Mouse (Mus musculus) embryonic stem cell, embryonic (primary cell): ENCODE measurements around the gene Pla2g3.

Source experiments
- CTCF ChIA-PET, 4 experiments: fragments of 300-600 bp in 2 of 4; fragments of 350-600 bp in 2 of 4; sonication (Branson Sonifier 250); formaldehyde crosslinking; loops; one replicate each; lab custom pipeline; 2022; ENCODE audit warnings: inconsistent platforms in 2 of 4; lab: Charles Lee
- POLR2A ChIA-PET, 4 experiments: fragments of 300-600 bp in 2 of 4; fragments of 350-600 bp in 2 of 4; sonication (Branson Sonifier 250); formaldehyde crosslinking; loops; one replicate each; lab custom pipeline; 2022; ENCODE audit warnings: antibody characterized with exemption in 4 of 4, inconsistent platforms in 1 of 4; lab: Charles Lee

Gene Pla2g3

DNA sequence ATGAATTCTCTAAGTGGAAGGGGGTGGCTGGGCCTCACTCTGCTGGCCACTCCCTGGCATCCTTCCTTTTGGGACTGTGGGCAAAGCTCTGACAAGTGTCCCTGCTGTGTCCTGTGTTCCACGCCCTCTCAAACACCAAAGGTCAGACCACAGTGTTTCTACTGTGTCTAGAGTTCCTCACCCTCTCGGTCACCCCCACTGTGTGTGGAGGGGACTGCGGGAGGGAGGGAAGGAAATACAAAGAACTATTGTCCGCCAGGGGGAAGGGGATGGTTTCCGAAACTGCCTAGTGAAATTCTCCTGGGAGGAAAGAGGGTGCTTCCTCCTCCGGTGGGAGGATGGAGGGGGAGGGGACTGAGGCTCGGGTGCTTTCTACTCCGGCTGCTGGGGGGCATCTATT is 46.9 kb downstream of the Pla2g3 start:
- CTCF ChIA-PET = interaction anchor here (0.5 to 3.3 kb wide), 80 partner anchors 8 to 386 kb away, joined by 3 to 20 read pairs (median 4); partner anchors contain the start of genes Morc2a (in 2 of the 4), Slc35e4 (in 2 of the 4) and Selenom (in 1 of the 4)

DNA sequence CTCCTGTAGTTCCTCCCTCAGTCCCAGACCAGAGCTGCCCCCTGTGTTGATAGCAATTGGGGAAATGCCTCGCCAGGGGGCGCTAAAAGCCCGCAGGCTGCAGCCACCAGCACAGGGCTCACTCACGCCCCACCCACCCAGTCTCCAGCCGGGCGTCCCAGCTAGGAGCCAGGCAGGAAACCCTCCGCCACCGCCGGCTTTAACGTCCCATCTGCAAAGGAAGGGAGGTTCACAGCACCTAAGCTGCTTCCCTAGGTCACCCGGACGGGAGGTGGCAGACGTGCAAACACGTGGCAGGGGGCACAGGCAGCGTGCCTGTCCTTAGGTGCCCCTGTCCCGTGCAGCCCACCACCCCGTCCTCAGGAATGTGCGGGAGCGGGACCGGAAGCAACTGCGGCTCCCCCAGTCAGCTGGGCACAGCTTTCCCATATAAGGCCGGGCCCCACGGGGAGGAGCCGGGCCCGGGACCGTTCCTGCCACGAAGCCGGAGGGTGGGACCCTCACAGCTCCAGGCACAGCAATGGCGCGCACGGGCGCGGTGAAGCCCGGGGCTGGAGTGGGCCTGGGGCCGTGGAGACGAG is 47.4 kb downstream of the Pla2g3 start:
- POLR2A ChIA-PET = interaction anchor here (0.6 to 7.0 kb wide), 60 partner anchors 9 to 428 kb away, joined by 3 to 80 read pairs (median 4); partner anchors contain the start of genes Morc2a (in 4 of the 4), Selenom (in 2 of the 4), Pes1 (in 1 of the 4) and Pik3ip1 (in 1 of the 4)

More for the DNA sequence above, 46.9 kb downstream of the Pla2g3 start:
- POLR2A ChIA-PET = interaction anchor here (0.6 to 7.0 kb wide), 58 partner anchors 8 to 429 kb away, joined by 3 to 80 read pairs (median 4); partner anchors contain the start of genes Morc2a (in 4 of the 4), Selenom (in 2 of the 4), Pes1 (in 1 of the 4) and Pik3ip1 (in 1 of the 4)

DNA sequence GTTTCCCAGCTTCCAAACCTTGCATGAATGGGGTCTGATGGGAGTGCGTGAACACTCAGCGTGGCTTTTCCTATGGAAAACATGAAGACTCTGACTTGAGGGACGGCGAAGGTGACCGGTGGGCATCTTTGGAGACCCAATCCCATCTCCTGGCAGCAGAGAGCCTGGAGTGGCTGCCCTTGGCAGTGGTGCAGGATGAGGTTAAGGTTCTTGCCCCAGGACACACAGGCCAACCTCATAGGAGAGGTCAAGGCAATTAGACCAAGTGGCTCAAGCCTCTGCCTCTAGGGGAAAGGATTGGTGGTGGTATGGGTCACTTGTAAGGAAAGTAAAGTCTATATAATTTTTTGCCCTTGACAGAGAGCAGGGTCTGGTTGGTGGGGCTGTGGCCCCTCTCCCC is 48.0 kb downstream of the Pla2g3 start:
- POLR2A ChIA-PET = interaction anchor here (0.7 to 7.0 kb wide), 44 partner anchors 8 to 428 kb away, joined by 3 to 80 read pairs (median 5); partner anchors contain the start of genes Morc2a (in 4 of the 4), Selenom (in 2 of the 4), Pes1 (in 1 of the 4) and Rnf185 (in 1 of the 4)

More for the DNA sequence above, 47.4 kb downstream of the Pla2g3 start:
- CTCF ChIA-PET = interaction anchor here (0.5 to 3.3 kb wide), 89 partner anchors 8 to 385 kb away, joined by 3 to 20 read pairs (median 4); partner anchors contain the start of genes Morc2a (in 2 of the 4), Selenom (in 2 of the 4) and Slc35e4 (in 2 of the 4)

DNA sequence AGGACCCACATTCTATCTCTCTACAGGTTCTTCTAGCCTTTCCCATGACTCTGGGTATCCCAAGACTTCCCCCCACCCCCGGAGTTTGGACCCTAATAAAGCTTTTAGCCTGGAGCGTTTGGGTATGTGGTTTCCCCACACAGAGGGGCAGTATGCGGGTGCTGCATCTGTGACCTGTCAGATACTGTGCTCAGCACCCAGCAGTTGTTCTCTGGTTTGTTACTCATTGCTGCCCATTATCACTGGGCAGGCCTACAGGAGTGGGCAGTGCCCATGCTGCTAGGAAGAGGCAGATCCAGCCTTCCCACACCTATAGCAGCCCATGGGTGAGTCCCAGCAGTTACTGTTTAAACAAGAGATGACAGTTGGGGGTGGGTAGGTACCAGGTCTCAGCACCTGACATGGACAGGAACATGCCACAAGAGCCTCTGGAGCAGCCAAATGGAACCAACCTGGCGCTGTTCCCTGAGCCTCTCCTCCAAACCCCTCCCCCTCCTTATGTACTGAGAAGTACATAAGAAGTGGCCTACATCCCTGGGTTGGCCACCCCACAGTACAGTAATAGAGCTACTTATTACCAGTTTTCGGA is 48.8 kb downstream of the Pla2g3 start:
- POLR2A ChIA-PET = interaction anchor here in 3 of 4 experiments (0.7 to 7.0 kb wide), 16 partner anchors 10 to 161 kb away, joined by 3 to 80 read pairs (median 8); partner anchors contain the start of genes Morc2a (in 3 of the 3) and Rnf185 (in 1 of the 3)
- CTCF ChIA-PET = interaction anchor here (0.6 to 3.3 kb wide), 7 partner anchors 48 to 422 kb away, joined by 3 to 20 read pairs (median 4); no protein-coding TSS in a partner anchor

More for the DNA sequence above, 48.0 kb downstream of the Pla2g3 start:
- CTCF ChIA-PET = interaction anchor here (0.5 to 3.3 kb wide), 44 partner anchors 8 to 378 kb away, joined by 3 to 20 read pairs (median 4); partner anchors contain the start of genes Morc2a (in 2 of the 4), Selenom (in 2 of the 4) and Slc35e4 (in 1 of the 4)

DNA sequence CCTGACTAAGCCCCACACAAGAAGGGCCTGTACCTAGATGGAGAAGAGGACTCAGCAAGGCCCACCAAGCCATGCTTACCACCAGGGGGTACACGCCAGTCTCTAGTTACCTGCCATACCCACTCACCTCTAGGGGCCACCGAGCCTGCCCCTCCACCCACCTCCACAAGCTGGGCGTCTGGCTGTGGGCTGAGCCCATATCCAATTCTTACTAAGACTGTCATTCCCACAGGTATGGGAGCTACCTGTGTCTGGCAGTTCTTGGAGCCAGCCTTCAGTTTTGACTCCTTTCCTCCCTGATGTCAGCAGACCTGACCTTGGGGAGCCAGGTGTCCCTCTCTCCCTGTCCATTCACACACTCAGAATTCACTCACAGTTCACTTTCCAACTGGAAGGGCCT is 49.6 kb downstream of the Pla2g3 start:
- ChIA-PET CTCF (interaction anchor here in 1 of 4 experiments (0.6 kb wide), 1 partner anchor 224 kb away, joined by 3 read pairs; no protein-coding TSS in a partner anchor), POLR2A (interaction anchor here in 3 of 4 experiments (0.7 to 7.0 kb wide), 12 partner anchors 9 to 357 kb away, joined by 3 to 80 read pairs (median 4); partner anchors contain the start of genes Morc2a (in 3 of the 3), 4921536K21Rik (in 1 of the 3) and Dusp18 (in 1 of the 3))

DNA sequence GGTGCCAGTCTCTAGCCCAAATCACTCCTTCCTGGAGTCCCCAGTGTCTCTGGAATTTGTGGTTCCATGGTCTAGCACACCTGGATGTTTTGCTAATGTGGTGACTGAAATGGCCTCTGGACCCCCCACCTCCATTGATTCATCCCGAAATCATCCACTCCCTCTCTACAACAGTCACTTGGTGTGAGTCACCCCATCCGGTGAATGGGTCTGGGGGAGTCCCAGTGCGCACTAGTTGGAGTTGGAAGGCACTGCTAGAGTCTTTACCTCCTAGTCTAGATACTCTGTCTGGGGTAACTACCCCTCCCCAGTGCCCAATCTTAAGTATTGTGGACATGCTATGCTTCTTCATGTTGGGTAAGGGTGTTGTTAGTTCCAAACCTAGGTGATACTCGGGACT is 50.3 kb downstream of the Pla2g3 start:
- ChIA-PET POLR2A (interaction anchor here in 3 of 4 experiments (0.6 to 7.0 kb wide), 16 partner anchors 9 to 357 kb away, joined by 3 to 80 read pairs (median 6); partner anchors contain the start of genes Morc2a (in 3 of the 3), 4921536K21Rik (in 1 of the 3) and Dusp18 (in 1 of the 3)), CTCF (interaction anchor here in 1 of 4 experiments (0.7 kb wide), 1 partner anchor 54 kb away, joined by 3 read pairs; no protein-coding TSS in a partner anchor)

DNA sequence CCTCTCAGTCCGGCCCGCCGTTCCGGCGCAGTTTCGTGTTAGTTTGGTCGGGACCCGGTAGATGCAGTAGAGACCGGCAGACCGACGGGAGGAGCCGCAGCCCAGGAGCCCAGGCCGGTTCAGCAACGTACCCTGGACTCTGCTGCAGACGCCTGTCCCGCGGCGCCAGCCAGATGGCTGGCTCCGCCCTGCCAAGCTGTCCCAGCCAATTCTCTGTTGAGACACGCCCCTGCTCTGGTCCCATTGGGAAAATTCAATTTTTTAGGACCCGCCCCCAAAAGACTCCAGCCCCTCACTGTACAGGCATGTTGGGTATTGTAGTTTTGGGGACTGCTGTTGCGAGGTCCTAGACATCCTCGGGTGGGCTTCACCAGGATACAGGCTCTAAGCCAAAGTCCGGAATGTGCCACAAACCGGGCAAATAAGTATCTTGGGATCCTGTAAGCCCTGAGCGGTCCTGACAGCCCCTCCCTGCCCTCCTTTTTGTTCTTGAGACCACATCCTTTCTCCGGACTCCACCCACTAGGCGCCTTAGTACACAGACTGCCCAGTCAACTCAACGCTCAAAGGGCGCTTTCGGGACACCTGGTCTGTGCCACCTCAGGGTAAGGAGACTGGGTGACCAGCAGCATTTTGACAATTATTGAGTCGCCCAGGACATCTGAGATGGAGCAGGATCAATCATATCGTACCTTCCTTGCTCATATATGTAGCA is 51.2 kb downstream of the Pla2g3 start:
- ChIA-PET CTCF (interaction anchor here in 2 of 4 experiments (0.6 to 2.0 kb wide), 6 partner anchors 7 to 110 kb away, joined by 3 to 5 read pairs (median 3); partner anchors contain the start of genes Morc2a (in 1 of the 2) and Selenom (in 1 of the 2)), POLR2A (interaction anchor here in 3 of 4 experiments (0.5 to 7.0 kb wide), 38 partner anchors 8 to 425 kb away, joined by 3 to 80 read pairs (median 4); partner anchors contain the start of genes Morc2a (in 3 of the 3), Drg1 (in 1 of the 3), Osbp2 (in 1 of the 3) and Patz1 (in 1 of the 3))

DNA sequence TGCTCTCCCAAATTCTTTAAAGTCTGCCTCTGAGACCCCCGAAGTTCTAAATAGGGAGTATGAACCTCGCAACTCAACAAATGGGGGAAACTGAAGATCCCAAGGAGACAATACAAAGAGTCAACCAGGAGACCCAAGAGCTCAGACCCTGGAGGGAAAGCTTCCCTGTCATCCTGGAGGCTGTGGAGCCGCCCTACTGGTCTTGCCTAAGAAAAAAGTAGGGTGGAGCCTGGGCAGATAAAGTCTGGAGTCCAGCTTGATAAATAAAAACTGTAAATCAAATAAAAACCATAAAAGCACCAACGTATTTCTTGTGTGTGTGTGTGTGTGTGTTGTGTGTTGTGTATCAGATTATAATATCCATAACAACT is 51.7 kb downstream of the Pla2g3 start:
- POLR2A ChIA-PET = interaction anchor here in 3 of 4 experiments (0.7 to 7.0 kb wide), 19 partner anchors 7 to 424 kb away, joined by 3 to 80 read pairs (median 4); partner anchors contain the start of genes Morc2a (in 3 of the 3), Drg1 (in 1 of the 3), Pes1 (in 1 of the 3) and Rnf185 (in 1 of the 3)
- CTCF ChIA-PET = interaction anchor here in 3 of 4 experiments (0.6 to 2.0 kb wide), 5 partner anchors 8 to 109 kb away, joined by 3 to 5 read pairs (median 3); partner anchors contain the start of genes Morc2a (in 1 of the 3) and Selenom (in 1 of the 3)

DNA sequence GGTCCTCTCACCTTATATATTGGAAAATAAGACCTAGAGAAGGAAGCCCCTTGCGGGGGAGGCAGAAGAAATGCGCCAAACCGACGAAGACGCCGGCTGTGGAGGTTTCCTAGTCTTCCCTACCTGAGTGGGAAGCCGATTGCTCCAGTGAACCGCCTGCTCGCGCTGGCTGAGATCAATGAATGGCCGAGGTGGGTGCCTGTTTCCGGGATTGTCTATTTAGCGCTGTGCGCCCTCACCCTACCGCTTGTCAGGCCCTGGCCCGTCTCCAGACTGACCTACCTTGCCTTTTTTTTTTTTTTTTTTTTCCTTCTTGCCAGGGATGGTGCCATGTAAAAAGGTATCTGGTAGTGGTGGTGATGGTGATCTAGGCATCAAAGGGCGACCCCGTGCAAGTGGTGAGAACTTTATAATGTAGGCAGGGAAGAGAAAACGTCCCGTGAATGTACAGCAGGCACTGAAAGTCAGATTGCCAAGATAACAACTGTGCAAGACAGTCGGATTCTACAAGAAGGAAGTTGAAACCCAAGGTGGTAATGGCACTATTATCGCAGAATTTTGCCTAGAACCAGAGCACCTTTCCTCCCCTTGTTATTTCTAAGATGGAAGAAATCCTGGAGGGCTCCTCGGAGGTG is 52.5 kb downstream of the Pla2g3 start, which contains the start of gene Smtn:
Smtn (minus strand) TSS at position 162 of the 635 bp plus-strand sequence.
- POLR2A ChIA-PET = interaction anchor here in 3 of 4 experiments (1.0 to 7.0 kb wide), 11 partner anchors 7 to 108 kb away, joined by 3 to 80 read pairs (median 5); partner anchors contain the start of genes Morc2a (in 3 of the 3) and Rnf185 (in 1 of the 3)
- CTCF ChIA-PET = interaction anchor here in 3 of 4 experiments (0.6 to 2.0 kb wide), 4 partner anchors 7 to 56 kb away, joined by 3 to 5 read pairs (median 3); partner anchors contain the start of gene Selenom (in 1 of the 3)

DNA sequence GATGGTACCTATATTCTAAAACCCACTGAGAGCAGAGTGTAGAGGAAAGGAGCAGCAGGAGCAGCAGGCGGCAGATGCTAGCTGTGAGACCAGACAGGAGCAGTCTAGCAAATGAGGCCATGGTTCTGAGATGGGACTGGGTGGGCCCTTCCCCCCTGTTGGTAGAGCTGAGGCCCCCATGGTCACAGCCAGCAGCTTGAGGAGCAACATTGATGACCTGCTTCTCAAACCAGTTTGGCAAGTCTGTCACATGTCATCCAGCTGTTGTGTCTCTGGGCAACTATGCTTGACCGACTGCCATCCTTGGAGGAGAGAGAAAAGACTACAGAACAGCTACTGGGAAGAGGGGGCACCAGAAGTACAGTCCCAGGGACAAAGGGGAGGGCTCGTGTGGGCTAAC is 53.8 kb downstream of the Pla2g3 start:
- POLR2A ChIA-PET = interaction anchor here in 2 of 4 experiments (0.5 to 2.0 kb wide), 6 partner anchors 10 to 276 kb away, joined by 3 to 11 read pairs (median 3); partner anchors contain the start of genes Morc2a (in 2 of the 2) and Drg1 (in 1 of the 2)
- CTCF ChIA-PET = no interaction called here

DNA sequence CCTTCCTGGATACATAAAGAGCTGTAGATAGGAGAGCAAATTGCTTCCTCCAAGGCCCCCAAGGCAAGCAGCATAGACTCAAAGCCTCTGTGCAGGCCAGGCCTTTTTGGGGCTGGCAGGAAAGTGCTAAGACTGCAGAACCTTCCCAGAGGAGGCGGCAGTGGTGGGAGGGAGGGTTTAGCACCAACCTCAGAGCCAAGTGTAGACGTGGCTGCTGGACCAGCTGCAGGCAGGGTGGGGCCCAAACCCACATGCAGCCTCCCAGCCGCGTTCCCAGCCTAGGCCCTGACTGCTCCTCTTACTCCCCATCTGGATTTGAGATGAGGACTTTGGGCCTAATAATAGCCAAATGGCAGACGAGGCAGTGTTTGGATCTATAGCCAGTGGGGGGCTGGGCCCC is 54.9 kb downstream of the Pla2g3 start:
- ChIA-PET POLR2A (interaction anchor here in 2 of 4 experiments (0.5 to 4.3 kb wide), 6 partner anchors 10 to 106 kb away, joined by 3 to 25 read pairs (median 4); partner anchors contain the start of gene Morc2a (in 2 of the 2)), CTCF (interaction anchor here in 2 of 4 experiments (0.6 to 1.0 kb wide), 2 partner anchors 8 to 61 kb away, joined by 3 to 4 read pairs; no protein-coding TSS in a partner anchor)

DNA sequence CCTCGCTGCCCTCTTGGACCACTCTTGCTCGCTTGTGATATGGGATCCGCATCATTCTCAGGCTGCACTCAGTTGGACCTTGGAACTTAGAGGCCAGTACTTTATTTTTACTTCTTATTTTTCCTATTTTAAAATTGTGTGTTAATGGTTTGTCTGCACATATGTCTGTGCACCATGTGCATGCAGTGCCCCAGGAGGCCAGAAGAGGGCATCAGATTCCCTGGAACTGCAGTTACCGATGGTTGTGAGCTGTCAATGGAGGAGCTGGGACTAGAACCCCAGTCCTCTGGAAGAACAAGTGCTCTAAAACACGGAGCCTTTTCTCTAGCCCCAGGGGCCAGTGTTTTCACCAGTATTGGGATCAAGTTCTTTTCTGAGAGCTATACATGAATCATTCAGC is 56.3 kb downstream of the Pla2g3 start:
- CTCF ChIA-PET = interaction anchor here in 3 of 4 experiments (0.6 to 1.0 kb wide), 4 partner anchors 9 to 145 kb away, joined by 3 to 15 read pairs (median 4); no protein-coding TSS in a partner anchor
- POLR2A ChIA-PET = interaction anchor here in 2 of 4 experiments (1.0 to 6.0 kb wide), 6 partner anchors 7 to 105 kb away, joined by 3 to 80 read pairs (median 5); partner anchors contain the start of genes Morc2a (in 1 of the 2) and Smtn (in 1 of the 2)

DNA sequence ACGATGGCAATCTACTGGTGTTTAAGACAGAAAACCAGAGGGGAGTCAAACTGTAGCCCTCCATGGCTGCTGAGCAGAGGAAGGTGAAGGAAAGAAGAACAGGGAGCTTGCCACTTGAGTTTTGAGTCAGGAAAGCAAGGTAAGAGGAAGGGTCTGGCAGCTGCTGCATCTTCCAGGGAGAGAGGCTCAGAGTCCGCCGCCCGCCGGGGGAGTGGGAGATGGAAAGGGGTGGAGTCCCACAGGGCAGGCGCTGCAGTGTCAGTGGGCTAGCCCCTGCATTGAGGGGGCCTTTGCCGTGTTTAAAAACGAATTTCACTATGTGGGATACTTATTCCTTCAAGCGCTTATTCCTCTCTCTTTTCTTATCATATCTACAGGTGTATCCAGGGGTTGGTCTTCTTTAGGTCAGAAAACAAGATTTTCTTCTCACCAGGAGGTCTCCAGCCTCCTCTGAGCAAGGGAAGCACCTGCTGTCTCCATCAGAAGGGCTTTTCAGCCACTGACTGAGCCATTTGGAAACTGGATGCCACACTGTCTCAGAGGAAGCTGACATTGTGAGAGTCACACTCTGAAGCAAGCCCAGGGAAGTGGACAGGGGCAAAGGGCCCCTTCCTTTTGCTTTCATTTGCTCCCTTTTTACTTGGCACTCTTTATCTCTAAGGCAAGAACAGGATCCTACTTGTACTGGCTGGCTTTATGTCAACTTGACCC is 57.6 kb downstream of the Pla2g3 start:
- POLR2A ChIA-PET = interaction anchor here in 3 of 4 experiments (0.5 to 6.0 kb wide), 9 partner anchors 9 to 103 kb away, joined by 3 to 80 read pairs (median 3); partner anchors contain the start of genes Morc2a (in 1 of the 3) and Smtn (in 1 of the 3)
- CTCF ChIA-PET = interaction anchor here in 2 of 4 experiments (0.6 to 1.3 kb wide), 2 partner anchors 10 kb away, joined by 3 read pairs; no protein-coding TSS in a partner anchor

DNA sequence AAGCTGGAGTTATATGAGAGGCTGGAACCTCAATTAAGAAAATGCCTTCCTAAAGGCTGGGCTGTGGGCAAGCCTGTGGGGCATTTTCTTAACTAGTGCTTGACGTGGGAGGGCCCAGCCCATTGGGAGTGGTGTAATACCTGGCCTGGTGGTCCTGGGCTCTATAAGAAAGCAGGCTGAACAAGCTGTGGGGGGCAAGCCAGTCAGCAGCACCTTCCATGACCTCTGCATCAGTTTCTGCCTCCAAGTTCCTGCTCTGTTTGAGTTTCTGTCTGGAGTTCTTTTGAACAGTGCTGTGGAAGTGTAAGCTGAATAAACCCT is 58.1 kb downstream of the Pla2g3 start:
- CTCF ChIA-PET = interaction anchor here in 1 of 4 experiments (1.3 kb wide), 1 partner anchor 11 kb away, joined by 3 read pairs; no protein-coding TSS in a partner anchor
- POLR2A ChIA-PET = interaction anchor here in 3 of 4 experiments (0.6 to 6.0 kb wide), 8 partner anchors 9 to 103 kb away, joined by 3 to 80 read pairs (median 4); partner anchors contain the start of genes Morc2a (in 1 of the 3) and Smtn (in 1 of the 3)

DNA sequence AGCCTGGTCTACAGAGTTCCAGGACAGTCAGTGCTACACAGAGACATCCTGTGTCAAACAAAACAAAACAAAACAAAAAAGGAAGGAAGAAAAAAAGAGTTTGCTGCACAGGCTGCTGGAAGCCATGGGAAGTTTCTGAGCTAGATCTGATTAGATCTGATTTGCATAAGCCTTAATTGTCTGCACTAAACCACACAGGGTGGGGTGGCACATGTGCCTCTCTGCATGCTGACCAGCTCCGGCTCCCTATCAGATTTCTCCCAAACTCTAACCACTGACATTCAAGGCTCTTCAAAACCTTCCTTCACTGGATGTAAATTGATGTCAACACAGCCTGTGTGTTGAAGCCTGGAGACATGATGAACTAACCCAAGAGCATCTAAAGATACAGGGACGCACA is 59.0 kb downstream of the Pla2g3 start:
- ChIA-PET CTCF (no interaction called here), POLR2A (interaction anchor here in 3 of 4 experiments (0.6 to 6.0 kb wide), 11 partner anchors 8 to 102 kb away, joined by 3 to 80 read pairs (median 6); partner anchors contain the start of genes Morc2a (in 2 of the 3) and Smtn (in 1 of the 3))
